Comparison of ENCODE assay signal across 8 mouse cellular contexts in the genomic region with DNA sequence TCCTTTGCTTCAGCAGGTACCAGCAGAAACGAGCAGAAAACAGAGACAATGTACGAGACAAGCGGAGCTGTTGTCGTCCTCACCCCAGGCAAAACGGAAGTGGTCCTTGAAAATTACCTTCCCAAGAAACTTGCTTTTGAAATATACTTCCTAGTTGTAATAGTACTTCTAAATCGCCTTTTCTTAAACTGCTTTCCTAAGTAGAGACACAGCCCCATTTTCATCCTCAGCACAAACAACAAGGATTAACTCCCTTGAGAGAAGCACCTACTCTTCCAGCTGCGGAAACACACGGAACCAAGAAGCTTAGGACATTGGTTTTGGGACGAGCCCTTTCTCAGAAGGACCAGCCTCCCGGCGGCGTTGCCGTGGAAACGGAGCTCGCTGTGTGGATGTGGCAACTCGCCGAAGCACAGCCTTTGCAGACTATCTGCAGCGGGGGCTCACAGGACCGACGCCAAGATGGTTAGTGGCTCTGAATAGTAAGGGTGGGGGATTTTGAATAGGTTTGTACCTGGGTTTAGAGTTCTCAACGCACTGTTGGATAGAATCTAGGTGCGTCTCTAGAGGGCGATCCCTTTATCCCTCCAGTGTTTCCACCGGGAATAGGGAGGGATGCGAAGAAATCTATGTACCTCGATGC. TPM values are rescaled to one million over a fixed set of nuclear protein-coding genes. Genes with fewer than 3 reads are reported as not detected.
DNase-seq lines count a peak whose midpoint lies in the region; ATAC-seq and TF ChIP-seq lines count a peak whose summit lies in the region.

Ttc26 (plus strand) TSS at position 341 of the 643 bp plus-strand sequence.

- no peaks in the 10 kb centered on the region for H3K36me3 ChIP-seq in C2C12 (ENCODE audit: control insufficient read depth, insufficient read depth)
- H3K36me3 ChIP-seq in erythroblast, embryonic 14.5 days (ENCODE audit: control insufficient read depth): no peaks in the 10 kb centered on the region
- no peaks in the 10 kb centered on the region for H3K36me3 ChIP-seq in heart, embryonic 11.5 days (ENCODE audit: control insufficient read depth, insufficient read depth, low read length)
- peaks cover 9% of the 10 kb centered on the region; the same call in 1 of the 2 replicates for H3K36me3 ChIP-seq in kidney, embryonic 16.5 days (ENCODE audit: insufficient read depth, low read length)
- H3K36me3 ChIP-seq in liver, adult 2 months (ENCODE audit: control insufficient read depth, insufficient read depth, low read length): no peaks in the 10 kb centered on the region
- H3K36me3 ChIP-seq in myocyte (ENCODE audit: control insufficient read depth, insufficient read depth): no peaks in the 10 kb centered on the region
- H3K36me3 ChIP-seq in splenic B cell, adult 2 months (ENCODE audit: control insufficient read depth, insufficient read depth, low read length, poor library complexity, severe bottlenecking): no peaks in the 10 kb centered on the region

- peak within 1 kb of the TSS; percentile 89 for H3K4me2 ChIP-seq in heart, embryonic 11.5 days
- H3K4me2 ChIP-seq in kidney, embryonic 16.5 days (replicated peaks; ENCODE audit: low read depth, low read length): peak within 1 kb of the TSS; percentile 83
- peak within 1 kb of the TSS; percentile 84 for H3K4me2 ChIP-seq in myocyte (ENCODE audit: low read depth)

- TF ChIP-seq POLR2A in brain, embryonic 14.5 days (IDR thresholded peaks at IDR 0.05; ENCODE audit: borderline replicate concordance, extremely low read depth, insufficient read depth, insufficient read length, poor library complexity, severe bottlenecking): peak; percentile 37; the same call in 1 of the 2 replicates
- no peak for TF ChIP-seq POLR2A in liver, adult 2 months (IDR thresholded peaks at IDR 0.05; ENCODE audit: extremely low read depth, insufficient read depth, low read length)
- TF ChIP-seq POLR2A in myocyte (IDR thresholded peaks at IDR 0.05; ENCODE audit: insufficient read length, low read depth): peak; percentile 44

- peak within 1 kb of the TSS; percentile 74 for H3K9ac ChIP-seq in heart, embryonic 11.5 days (ENCODE audit: low read depth, low read length)
- peak within 1 kb of the TSS; percentile 82 for H3K9ac ChIP-seq in kidney, embryonic 16.5 days (replicated peaks; ENCODE audit: low read length)
- H3K9ac ChIP-seq in liver, adult 2 months (ENCODE audit: low read depth, low read length): peak within 1 kb of the TSS; percentile 56

- no peaks in the 10 kb centered on the region for H3K79me3 ChIP-seq in C2C12 (ENCODE audit: low read depth)

- DNase-seq in brain, embryonic 14.5 days (ENCODE audit: low read depth): peak; percentile 97
- DNase-seq in liver, adult 2 months (ENCODE audit: extremely low read depth, low read depth, low spot score): peak; percentile 81
- peak; percentile 91 for DNase-seq in splenic B cell, adult 2 months (ENCODE audit: low read depth, low spot score)

- H3K4me3 ChIP-seq in C2C12 (ENCODE audit: insufficient read depth, poor library complexity, severe bottlenecking) (peak within 1 kb of the TSS; percentile 34), myocyte (peak within 1 kb of the TSS; percentile 43)
- peak within 1 kb of the TSS; percentile 69 for H3K4me3 ChIP-seq in erythroblast, embryonic 14.5 days (replicated peaks)
- peak within 1 kb of the TSS; percentile 62 for H3K4me3 ChIP-seq in heart, embryonic 11.5 days (ENCODE audit: low read depth, low read length)
- peak within 1 kb of the TSS; percentile 80 for H3K4me3 ChIP-seq in kidney, embryonic 16.5 days (ENCODE audit: low read length)
- peak within 1 kb of the TSS; percentile 63 for H3K4me3 ChIP-seq in liver, adult 2 months (ENCODE audit: insufficient read depth, low read depth, low read length)

- H3ac ChIP-seq in C2C12 (ENCODE audit: control insufficient read depth, insufficient read length, low read depth) (peak within 1 kb of the TSS; percentile 41), myocyte (ENCODE audit: control insufficient read depth, insufficient read length) (no peak within 1 kb of the TSS)

- peak; percentile 78 for ATAC-seq in heart, embryonic 11.5 days (replicated peaks; ENCODE audit: insufficient number of reproducible peaks, low FRiP score, low TSS enrichment)
- ATAC-seq in kidney, embryonic 16.5 days (ENCODE audit: low FRiP score, low TSS enrichment): peak; percentile 89

- H3K4me1 ChIP-seq in erythroblast, embryonic 14.5 days (ENCODE audit: control insufficient read depth): peaks cover 18% of the 10 kb centered on the region
- H3K4me1 ChIP-seq in heart, embryonic 11.5 days (ENCODE audit: control insufficient read depth, insufficient read depth, low read length): 0 out of 2 replicates have a peak, but pooled peaks cover 4% of the 10 kb centered on the region
- H3K4me1 ChIP-seq in kidney, embryonic 16.5 days (ENCODE audit: insufficient read depth, low read length): peaks cover 10% of the 10 kb centered on the region
- H3K4me1 ChIP-seq in liver, adult 2 months (ENCODE audit: control insufficient read depth, insufficient read depth, low read length): peaks cover 1% of the 10 kb centered on the region

- H3K79me2 ChIP-seq in C2C12 (ENCODE audit: control insufficient read depth, insufficient read depth) (no peaks in the 10 kb centered on the region), myocyte (ENCODE audit: control insufficient read depth, insufficient read depth) (no peaks in the 10 kb centered on the region)
- no peaks in the 10 kb centered on the region for H3K79me2 ChIP-seq in liver, adult 2 months (ENCODE audit: control insufficient read depth, insufficient read depth, low read length)

- no peaks in the 10 kb centered on the region for H3K27me3 ChIP-seq in C2C12 (ENCODE audit: control insufficient read depth, insufficient read depth, insufficient read length)
- H3K27me3 ChIP-seq in erythroblast, embryonic 14.5 days (ENCODE audit: control insufficient read depth): no peaks in the 10 kb centered on the region; the same call in 1 of the 2 replicates
- H3K27me3 ChIP-seq in heart, embryonic 11.5 days (ENCODE audit: control insufficient read depth, insufficient read depth, low read length): no peaks in the 10 kb centered on the region
- no peaks in the 10 kb centered on the region for H3K27me3 ChIP-seq in kidney, embryonic 16.5 days (ENCODE audit: insufficient read depth, low read length)
- no peaks in the 10 kb centered on the region for H3K27me3 ChIP-seq in liver, adult 2 months (ENCODE audit: control insufficient read depth, insufficient read depth, low read length)
- no peaks in the 10 kb centered on the region for H3K27me3 ChIP-seq in myocyte (ENCODE audit: control insufficient read depth, insufficient read depth, insufficient read length)
- no peaks in the 10 kb centered on the region; the same call in 1 of the 2 replicates for H3K27me3 ChIP-seq in splenic B cell, adult 2 months (ENCODE audit: control insufficient read depth, insufficient read depth, low read length, poor library complexity, severe bottlenecking)

- H3K9me3 ChIP-seq in erythroblast, embryonic 14.5 days (ENCODE audit: control insufficient read depth, low read length): no peaks in the 10 kb centered on the region
- H3K9me3 ChIP-seq in heart, embryonic 11.5 days (replicated peaks; ENCODE audit: control insufficient read depth, low read length): no peaks in the 10 kb centered on the region
- H3K9me3 ChIP-seq in kidney, embryonic 16.5 days (ENCODE audit: low read length): no peaks in the 10 kb centered on the region

- WGBS in heart, embryonic 11.5 days (ENCODE audit: insufficient replicate concordance): 1% methylated on average over 26 of the region's 26 CpGs
- WGBS in kidney, embryonic 16.5 days: under 1% methylated on average over 26 of the region's 26 CpGs
- WGBS in liver, adult 2 months: under 1% methylated on average over 26 of the region's 26 CpGs

- H3K27ac ChIP-seq in heart, embryonic 11.5 days (ENCODE audit: low read depth, low read length): 0 out of 2 replicates have a peak within 1 kb of the TSS, but pooled peaks have one; percentile 16
- H3K27ac ChIP-seq in kidney, embryonic 16.5 days (ENCODE audit: low read length): no peak within 1 kb of the TSS; the same call in 1 of the 2 replicates
- H3K27ac ChIP-seq in liver, adult 2 months (replicated peaks; ENCODE audit: insufficient read depth, low read depth, low read length): no peak within 1 kb of the TSS; the same call in 1 of the 2 replicates

- no peak for TF ChIP-seq CTCF in C2C12 (IDR thresholded peaks at IDR 0.05; ENCODE audit: control insufficient read depth, insufficient read depth, insufficient read length)
- TF ChIP-seq CTCF in brain, embryonic 14.5 days (IDR thresholded peaks at IDR 0.05; ENCODE audit: borderline replicate concordance, extremely low read depth, insufficient read depth, insufficient read length): peak; percentile 3; the same call in 1 of the 2 replicates
- TF ChIP-seq CTCF in liver, adult 2 months (IDR thresholded peaks at IDR 0.05; ENCODE audit: low read depth, low read length): no peak

TF ChIP-seq in C2C12, 6 proteins besides CTCF, POLR2A, EP300 and RAD21:
- peak; percentile 65 for TF ChIP-seq CEBPB (IDR thresholded peaks at IDR 0.05; ENCODE audit: low read depth)
- TF ChIP-seq MYOG (IDR thresholded peaks at IDR 0.05; ENCODE audit: control insufficient read depth, extremely low read depth, insufficient read length): no peak

TF ChIP-seq in myocyte, 11 proteins besides CTCF, POLR2A, EP300 and RAD21 (continues in another document):
- TF ChIP-seq MYOG (IDR thresholded peaks at IDR 0.05; ENCODE audit: control insufficient read depth in 1 of 3, insufficient read depth in 1 of 3, insufficient read length in 2 of 3, low read depth in 2 of 3): no peak
- peak; percentile 9 for TF ChIP-seq E2F4 (IDR thresholded peaks at IDR 0.05; ENCODE audit: insufficient read depth)
- no peak for TF ChIP-seq REST (IDR thresholded peaks at IDR 0.05; ENCODE audit: insufficient read depth, insufficient read length)
- TF ChIP-seq USF1 (IDR thresholded peaks at IDR 0.05; ENCODE audit: low read depth): no peak
- TF ChIP-seq SRF (IDR thresholded peaks at IDR 0.05; ENCODE audit: control insufficient read depth, insufficient read length, low read depth): no peak
- TF ChIP-seq MYOD1 (IDR thresholded peaks at IDR 0.05; ENCODE audit: control insufficient read depth in 1 of 3, insufficient read length in 2 of 3, low read depth in 2 of 3): no peak
- peak; percentile 43 for TF ChIP-seq POLR2AphosphoS2 (IDR thresholded peaks at IDR 0.05; ENCODE audit: insufficient read length, low read depth)
- TF ChIP-seq TCF12 (IDR thresholded peaks at IDR 0.05; ENCODE audit: insufficient read depth, poor library complexity, severe bottlenecking): no peak
- TF ChIP-seq CEBPB (IDR thresholded peaks at IDR 0.05; ENCODE audit: insufficient read depth, poor library complexity, severe bottlenecking): peak; percentile 56; the same call in 1 of the 2 replicates

RNA-seq across cellular contexts. Expression of gene Ttc26, which starts in this region (rescaled TPM):
- polyA plus RNA-seq in C2C12 (2012; fragmentation: generic; extraction: Trizol): 2.1 TPM
- 8.7 and 9.0 TPM in 2 replicates for polyA plus RNA-seq in brain, embryonic 14.5 days (2012; rRNA removed)
- polyA plus RNA-seq in erythroblast, embryonic 14.5 days (2012): not detected in 2 replicates
- polyA plus RNA-seq in heart, embryonic 11.5 days (2014; fragmentation: Nextera tagmentation; extraction: Ambion mirVana): 3.3 and 3.6 TPM in 2 replicates
- 7.9 and 9.8 TPM in 2 replicates for polyA plus RNA-seq in kidney, embryonic 16.5 days (2015; fragmentation: Nextera tagmentation; extraction: Ambion mirVana)
- total RNA-seq in liver, adult 2 months (2014; rRNA removed): 0.47 and 0.65 TPM in 2 replicates
- 0.10 and 0.11 TPM in 2 replicates for polyA plus RNA-seq in liver, adult 2 months (2012; rRNA removed)
- polyA plus RNA-seq in myocyte (2012; fragmentation: generic; extraction: Trizol): 2.3 TPM

Comparison
In these comparisons a context has a peak if more than half of its experiments do, and no peak if none do; other contexts are left out.
1. Peak in DNase-seq, H3K4me3 ChIP-seq and H3K9ac ChIP-seq in liver, adult 2 months; RNA of the gene not detected or under 1 TPM.